Comparison of ENCODE assay signal across 12 mouse cellular contexts in the genomic region with DNA sequence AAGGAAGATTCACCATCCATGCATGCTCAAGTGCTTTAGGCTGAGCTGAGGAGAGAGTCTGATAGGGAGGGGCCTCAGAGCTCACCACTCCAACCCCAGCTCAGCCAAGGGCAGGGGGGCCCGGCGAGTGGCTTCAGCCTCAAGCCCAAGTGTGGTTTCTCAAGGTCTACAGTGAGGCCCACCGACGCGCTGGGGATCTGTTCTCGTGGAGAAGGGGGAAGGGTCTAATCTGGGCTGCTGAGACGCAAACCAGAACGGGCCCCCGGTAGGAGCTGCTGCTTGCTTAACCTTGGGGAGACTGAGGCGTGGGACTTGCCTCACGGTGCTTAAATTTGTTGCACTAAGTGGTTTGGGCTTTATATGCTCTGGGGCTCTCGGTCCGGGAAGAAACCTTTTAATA.
DNase-seq lines count a peak whose midpoint lies in the region; ATAC-seq and TF ChIP-seq lines count a peak whose summit lies in the region.
"Had no signal": no experiment of that assay in that cellular context is flagged by ENCODE, and none has a peak within 500 bp of the region (broad histone marks: within the 10 kb centered on the region; RNA-seq: fewer than 3 reads in every experiment).

No protein-coding gene starts in this region.

- no peaks in the 10 kb centered on the region for H3K36me3 ChIP-seq in lung, embryonic 14.5 days (ENCODE audit: insufficient read depth)
- no peaks in the 10 kb centered on the region for H3K36me3 ChIP-seq in embryonic facial prominence, embryonic 14.5 days (ENCODE audit: control insufficient read depth, insufficient read depth, low read length)
- no peaks in the 10 kb centered on the region for H3K36me3 ChIP-seq in limb, embryonic 14.5 days (ENCODE audit: control insufficient read depth, insufficient read depth, low read length)
- H3K36me3 ChIP-seq: forebrain, embryonic 10.5 days had no signal

- H3K4me2 ChIP-seq in lung, embryonic 14.5 days = peak overlapping the region; percentile 19; the same call in 1 of the 2 replicates
- H3K4me2 ChIP-seq in embryonic facial prominence, embryonic 14.5 days (ENCODE audit: low read depth, low read length) = peak overlapping the region; percentile 35
- peak overlapping the region; percentile 39 for H3K4me2 ChIP-seq in limb, embryonic 14.5 days (replicated peaks; ENCODE audit: low read depth, low read length, severe bottlenecking)

- no peak for TF ChIP-seq CTCF in lung, embryonic 14.5 days (IDR thresholded peaks at IDR 0.05; ENCODE audit: low read depth)

- H3K9me3 ChIP-seq in lung, embryonic 14.5 days (ENCODE audit: low read depth, low read length) = no peaks in the 10 kb centered on the region
- no peaks in the 10 kb centered on the region for H3K9me3 ChIP-seq in embryonic facial prominence, embryonic 14.5 days (ENCODE audit: control insufficient read depth, low read length)
- no peaks in the 10 kb centered on the region for H3K9me3 ChIP-seq in limb, embryonic 14.5 days (ENCODE audit: control insufficient read depth, low read length)
- H3K9me3 ChIP-seq: forebrain, embryonic 10.5 days had no signal

- H3K27me3 ChIP-seq in lung, embryonic 14.5 days (ENCODE audit: insufficient read depth, low read length) = no peaks in the 10 kb centered on the region
- no peaks in the 10 kb centered on the region for H3K27me3 ChIP-seq in embryonic facial prominence, embryonic 14.5 days (replicated peaks; ENCODE audit: control insufficient read depth, insufficient read depth, low read length)
- H3K27me3 ChIP-seq in limb, embryonic 14.5 days (ENCODE audit: control insufficient read depth, insufficient read depth, low read length) = no peaks in the 10 kb centered on the region

- no peak overlapping the region for H3K9ac ChIP-seq in lung, embryonic 14.5 days
- 0 out of 2 replicates have a peak overlapping the region, but pooled peaks have one; percentile 19 for H3K9ac ChIP-seq in embryonic facial prominence, embryonic 14.5 days (ENCODE audit: low read depth, low read length)
- H3K9ac ChIP-seq in limb, embryonic 14.5 days (ENCODE audit: low read depth, low read length, severe bottlenecking) = no peak overlapping the region
- H3K9ac ChIP-seq: liver, embryonic 14.5 days had no signal

- 45% methylated on average over 13 of the region's 13 CpGs for WGBS in lung, embryonic 14.5 days
- WGBS in embryonic facial prominence, embryonic 14.5 days = 47% methylated on average over 13 of the region's 13 CpGs
- 16% methylated on average over 13 of the region's 13 CpGs for WGBS in limb, embryonic 14.5 days

- no peak overlapping the region for H3K4me3 ChIP-seq in lung, embryonic 14.5 days (ENCODE audit: low read depth, low read length)
- H3K4me3 ChIP-seq in embryonic facial prominence, embryonic 14.5 days (ENCODE audit: low read depth, low read length) = no peak overlapping the region
- H3K4me3 ChIP-seq in limb, embryonic 14.5 days (replicated peaks; ENCODE audit: low read length) = no peak overlapping the region
- H3K4me3 ChIP-seq: forebrain, embryonic 10.5 days had no signal

- DNase-seq in lung, embryonic 14.5 days = no peak
- DNase-seq in lung, adult 18-20 months = no peak
- DNase-seq in R1 (ENCODE audit: low read depth, low spot score) = peak; percentile 34
- peak; percentile 42 for DNase-seq in embryonic facial prominence, embryonic 14.5 days (ENCODE audit: low spot score)
- no peak for DNase-seq in limb, embryonic 14.5 days (ENCODE audit: low spot score)
- no peak for DNase-seq in layer of hippocampus, adult 9-10 months (ENCODE audit: low spot score)
- no peak for DNase-seq in left cerebral cortex, adult 8-10 months (ENCODE audit: low spot score in 2 of 2)
- DNase-seq: cerebellum, adult 18-20 months; heart, adult 11 months; heart, postnatal 14 days had no signal

- H3K4me1 ChIP-seq in lung, embryonic 14.5 days (ENCODE audit: insufficient read depth) = peaks cover 15% of the 10 kb centered on the region; the same call in 1 of the 2 replicates
- peaks cover 26% of the 10 kb centered on the region for H3K4me1 ChIP-seq in embryonic facial prominence, embryonic 14.5 days (ENCODE audit: control insufficient read depth, insufficient read depth, low read length)
- peaks cover 71% of the 10 kb centered on the region for H3K4me1 ChIP-seq in limb, embryonic 14.5 days (ENCODE audit: control insufficient read depth, insufficient read depth, low read length)

- no peak overlapping the region for H3K27ac ChIP-seq in lung, embryonic 14.5 days (ENCODE audit: low read depth)
- H3K27ac ChIP-seq in embryonic facial prominence, embryonic 14.5 days (replicated peaks; ENCODE audit: low read depth, low read length) = peak overlapping the region; percentile 66
- H3K27ac ChIP-seq in limb, embryonic 14.5 days (replicated peaks; ENCODE audit: low read depth, low read length) = peak overlapping the region; percentile 74
- H3K27ac ChIP-seq: forebrain, embryonic 10.5 days; liver, embryonic 14.5 days had no signal

- peak; percentile 45; the same call in 1 of the 2 replicates for ATAC-seq in lung, embryonic 14.5 days (ENCODE audit: insufficient read depth)
- ATAC-seq in embryonic facial prominence, embryonic 14.5 days (ENCODE audit: low read depth) = peak; percentile 49; the same call in 1 of the 2 replicates
- peak; percentile 71 for ATAC-seq in limb, embryonic 14.5 days (ENCODE audit: low FRiP score, low read depth)

- no peak for TF ChIP-seq POLR2A in limb, embryonic 14.5 days (IDR thresholded peaks at IDR 0.05; ENCODE audit: borderline replicate concordance, extremely low read depth, insufficient read depth, insufficient read length)

Comparison
In these comparisons a context has a peak if more than half of its experiments do, and no peak if none do; other contexts are left out.
1. DNase-seq: peak in R1 (single experiment) and embryonic facial prominence, embryonic 14.5 days (single experiment); none in lung, embryonic 14.5 days (single experiment), lung, adult 18-20 months (0 of 2), limb, embryonic 14.5 days (single experiment), layer of hippocampus, adult 9-10 months (single experiment) and left cerebral cortex, adult 8-10 months (0 of 2).
2. Peak in every context shown above with its lines, with median percentiles within 50 percentile points of each other: ATAC-seq and H3K4me2 ChIP-seq.